Mouse (Mus musculus) hindbrain, embryonic 11.5 days (tissue): ENCODE results near the gene Bcl7a. TPM values are rescaled to one million over a fixed set of nuclear protein-coding genes. Genes with fewer than 3 reads are reported as not detected.

Experiments used
- ATAC-seq: fragments of 200-750 bp; cut with Nextera tagmentation; 2 replicates; pipeline ENCODE4 v1.8.0; 2017; ENCODE audit warnings: mild to moderate bottlenecking, moderate TSS enrichment, moderate library complexity; ENCODE audit not compliant: low FRiP score
- DNase-seq: peaks from one replicate; pipeline ENCODE4 v3.0.0-alpha.2; 2015; ENCODE audit warnings: low spot score
- H3K27ac ChIP-seq: fragments of 300-500 bp; sonication (generic); 2 replicates; pipeline ENCODE4 v1.5.1; 2014; ENCODE audit warnings: mild to moderate bottlenecking, low read depth, low read length
- H3K27me3 ChIP-seq: fragments of 300-500 bp; sonication (generic); 2 replicates; pipeline ENCODE4 v1.6.1; 2014; ENCODE audit warnings: mild to moderate bottlenecking, low read length, moderate library complexity, mixed read lengths; ENCODE audit not compliant: control insufficient read depth, insufficient read depth
- H3K36me3 ChIP-seq: fragments of 300-500 bp; sonication (generic); 2 replicates; pipeline ENCODE4 v1.6.1; 2014; ENCODE audit warnings: mild to moderate bottlenecking, low read length, moderate library complexity, mixed read lengths; ENCODE audit not compliant: control insufficient read depth, insufficient read depth
- H3K4me1 ChIP-seq: fragments of 300-500 bp; sonication (generic); replicated peaks from 2 replicates; pipeline ENCODE4 v1.6.1; 2014; ENCODE audit warnings: low read length, mixed read lengths; ENCODE audit not compliant: control insufficient read depth, insufficient read depth
- H3K4me2 ChIP-seq: fragments of 300-500 bp; sonication (generic); replicated peaks from 2 replicates; pipeline ENCODE4 v1.6.1; 2014; ENCODE audit warnings: mild to moderate bottlenecking, low read depth, low read length
- H3K4me3 ChIP-seq: fragments of 300-500 bp; sonication (generic); 2 replicates; pipeline ENCODE4 v1.5.1; 2014; ENCODE audit warnings: low read depth, low read length
- H3K9ac ChIP-seq: fragments of 300-500 bp; sonication (generic); 2 replicates; pipeline ENCODE4 v1.6.1; 2014; ENCODE audit warnings: low read depth, low read length
- H3K9me3 ChIP-seq: fragments of 300-500 bp; sonication (generic); 2 replicates; pipeline ENCODE4 v1.6.1; 2016; ENCODE audit warnings: low read length; ENCODE audit not compliant: control insufficient read depth
- WGBS: fragments of 180-500 bp; shearing (Covaris S2); extraction: QIAGEN DNeasy Blood & Tissue Kit; methylation state at CpG from one replicate; pipeline ENCODE4 v1.1.7; 2014; 5-methylcytosine and 5-hydroxymethylcytosine counted together
- polyA plus RNA-seq: library from polyadenylated mRNA; unstranded; fragments of >200 nt; fragmentation: Nextera tagmentation; extraction: Ambion mirVana; gene quantifications from 2 replicates; pipeline ENCODE4 v1.2.1, GENCODE M21; 2014

The Bcl7a gene
- polyA plus RNA-seq, 1 experiment from 2014 or later, result 63.7 TPM

DNA sequence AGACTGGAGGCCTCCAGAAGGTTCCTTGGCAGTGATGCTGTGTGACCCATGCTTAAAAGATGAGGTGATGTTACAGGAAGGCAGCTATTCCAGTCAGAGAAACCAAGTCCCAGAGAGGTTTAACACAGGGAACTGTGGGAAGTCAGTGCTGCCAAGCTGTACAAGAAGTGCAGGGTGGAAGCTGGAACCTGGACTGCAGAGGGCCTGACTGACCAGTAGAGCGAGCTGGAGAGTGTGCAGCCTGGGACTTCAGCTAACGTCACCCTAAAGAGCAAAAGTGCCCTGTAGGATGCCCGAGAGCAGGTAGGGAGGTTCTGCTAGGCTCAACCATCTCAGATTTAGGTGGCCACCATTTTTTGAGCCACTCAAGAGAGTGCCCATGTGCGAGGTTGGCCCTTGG is 19.3 kb downstream of the Bcl7a start:
- no peak for DNase-seq
- WGBS, result 90% methylated on average over 4 of the region's 4 CpGs
- no peak overlapping the region for H3K4me2 ChIP-seq
- H3K9ac ChIP-seq, result no peak overlapping the region
- H3K9me3 ChIP-seq, result no peaks in the 10 kb centered on the region
- peaks cover 21% of the 10 kb centered on the region; the same call in 1 of the 2 replicates for H3K36me3 ChIP-seq
- no peak for ATAC-seq
- H3K4me1 ChIP-seq, result no peaks in the 10 kb centered on the region
- H3K27me3 ChIP-seq, result no peaks in the 10 kb centered on the region
- H3K27ac ChIP-seq, result no peak overlapping the region
- H3K4me3 ChIP-seq, result no peak overlapping the region

DNA sequence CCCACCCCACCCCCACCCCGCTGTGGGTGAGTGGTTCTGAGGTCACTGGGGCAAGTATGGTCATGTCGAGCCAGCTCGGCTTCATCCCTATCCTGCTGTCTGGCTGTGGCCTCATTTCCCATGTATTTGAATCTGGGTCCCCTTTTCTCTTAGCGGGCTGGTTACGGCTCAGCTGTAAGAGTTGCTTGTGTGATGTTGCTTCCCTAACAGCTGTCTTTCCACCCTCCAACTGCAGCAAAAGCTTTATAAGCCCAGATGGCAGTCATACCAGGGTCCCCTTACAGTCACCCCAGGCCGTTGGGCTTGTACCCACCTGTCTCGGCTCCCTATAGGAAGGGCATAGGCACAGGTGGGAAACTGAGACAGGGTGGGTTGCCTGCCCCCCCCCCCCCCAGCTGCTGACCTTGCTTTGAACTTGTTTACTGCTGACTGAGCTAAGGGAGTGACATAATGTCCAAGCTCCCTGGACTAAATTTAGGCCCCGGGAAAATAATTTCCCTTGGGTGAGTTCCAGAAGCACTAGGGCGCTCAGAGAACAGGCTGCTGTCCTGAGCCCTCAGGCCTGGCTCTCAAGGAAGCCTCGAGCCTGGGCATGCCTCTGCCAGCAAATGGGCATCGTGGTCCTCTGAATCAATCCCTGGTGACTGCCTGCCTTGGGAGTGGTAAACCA is 20.8 kb downstream of the Bcl7a start:
- 89% methylated on average over 8 of the region's 11 CpGs for WGBS
- no peak overlapping the region for H3K4me2 ChIP-seq
- no peaks in the 10 kb centered on the region for H3K27me3 ChIP-seq
- no peaks in the 10 kb centered on the region for H3K9me3 ChIP-seq
- ATAC-seq, result no peak
- no peak overlapping the region for H3K9ac ChIP-seq
- no peak for DNase-seq
- H3K27ac ChIP-seq, result no peak overlapping the region
- H3K4me1 ChIP-seq, result no peaks in the 10 kb centered on the region
- H3K4me3 ChIP-seq, result no peak overlapping the region
- peaks cover 16% of the 10 kb centered on the region; the same call in 1 of the 2 replicates for H3K36me3 ChIP-seq

- Histone ChIP-seq H3K9ac (no peak overlapping the region), H3K9me3 (no peaks in the 10 kb centered on the region), H3K4me1 (no peaks in the 10 kb centered on the region), H3K4me2 (no peak overlapping the region), H3K27me3 (no peaks in the 10 kb centered on the region), H3K36me3 (peaks cover 34% of the 10 kb centered on the region), H3K4me3 (no peak overlapping the region), H3K27ac (no peak overlapping the region)
- peak; percentile 76 for DNase-seq
- WGBS, result 79% methylated on average over 13 of the region's 13 CpGs
- no peak for ATAC-seq
Observed at GRCm38 (mm10) chr5:123368869-123369488, 25.3 kb downstream of the Bcl7a start.

DNA sequence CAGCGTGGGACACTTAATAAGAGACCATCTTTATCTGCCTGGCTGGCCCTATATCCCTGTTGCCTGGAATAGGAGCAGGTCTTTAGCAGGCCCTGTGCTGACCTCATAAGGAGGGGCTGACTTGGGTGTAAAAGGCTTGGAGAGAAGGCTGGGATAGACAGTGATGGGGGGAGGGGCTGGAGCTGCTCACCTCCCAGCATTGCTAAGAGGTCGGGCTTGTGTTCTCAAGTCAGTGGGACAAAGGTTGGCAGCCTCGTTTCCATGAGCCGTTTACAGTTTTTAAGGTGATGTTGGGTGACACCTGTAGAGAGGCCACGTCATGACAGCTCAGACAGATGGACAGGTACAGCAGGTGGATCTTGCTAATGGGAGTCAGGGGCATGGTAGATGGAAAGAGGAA is 26.4 kb downstream of the Bcl7a start:
- Histone ChIP-seq H3K4me1 (no peaks in the 10 kb centered on the region), H3K27me3 (no peaks in the 10 kb centered on the region), H3K4me2 (no peak overlapping the region), H3K9me3 (no peaks in the 10 kb centered on the region), H3K4me3 (no peak overlapping the region), H3K27ac (0 out of 2 replicates have a peak overlapping the region, but pooled peaks have one; percentile 24), H3K36me3 (peaks cover 31% of the 10 kb centered on the region), H3K9ac (no peak overlapping the region)
- ATAC-seq (no peak), DNase-seq (no peak)
- 93% methylated on average over 5 of the region's 5 CpGs for WGBS

DNA sequence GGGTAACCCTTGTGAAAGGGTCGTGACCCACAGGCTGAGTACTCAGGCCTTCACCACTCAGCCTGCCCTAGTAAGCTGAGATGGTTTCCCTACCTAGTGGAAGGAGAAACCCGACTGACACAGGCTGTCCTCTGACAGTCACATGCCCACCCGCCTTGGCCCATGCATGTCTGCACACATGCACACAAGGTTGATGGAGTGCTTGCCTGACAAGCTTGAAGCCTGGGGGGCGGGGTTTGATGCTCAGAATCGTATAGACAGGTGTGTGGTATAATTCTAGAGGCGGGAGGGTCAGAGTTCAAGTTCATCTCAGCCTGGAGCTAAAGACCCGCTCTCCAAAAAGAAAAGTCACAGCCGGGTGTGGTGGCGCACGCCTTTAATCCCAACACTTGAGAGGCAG is 31.6 kb downstream of the Bcl7a start:
- H3K27ac ChIP-seq, result no peak overlapping the region
- H3K4me2 ChIP-seq, result no peak overlapping the region
- peaks cover 16% of the 10 kb centered on the region for H3K36me3 ChIP-seq
- no peak overlapping the region for H3K9ac ChIP-seq
- WGBS, result 93% methylated on average over 10 of the region's 10 CpGs
- ATAC-seq, result no peak
- no peaks in the 10 kb centered on the region for H3K27me3 ChIP-seq
- H3K9me3 ChIP-seq, result no peaks in the 10 kb centered on the region
- H3K4me1 ChIP-seq, result no peaks in the 10 kb centered on the region
- no peak overlapping the region for H3K4me3 ChIP-seq
- no peak for DNase-seq

- no peak overlapping the region for H3K4me2 ChIP-seq
- H3K4me1 ChIP-seq, result no peaks in the 10 kb centered on the region
- H3K9me3 ChIP-seq, result no peaks in the 10 kb centered on the region
- no peak overlapping the region for H3K4me3 ChIP-seq
- H3K27me3 ChIP-seq, result no peaks in the 10 kb centered on the region
- DNase-seq, result no peak
- H3K27ac ChIP-seq, result no peak overlapping the region
- ATAC-seq, result no peak
- peaks cover 12% of the 10 kb centered on the region for H3K36me3 ChIP-seq
- 94% methylated on average over 6 of the region's 6 CpGs for WGBS
- no peak overlapping the region for H3K9ac ChIP-seq
Observed at GRCm38 (mm10) chr5:123375793-123376452, 32.3 kb downstream of the Bcl7a start.

DNA sequence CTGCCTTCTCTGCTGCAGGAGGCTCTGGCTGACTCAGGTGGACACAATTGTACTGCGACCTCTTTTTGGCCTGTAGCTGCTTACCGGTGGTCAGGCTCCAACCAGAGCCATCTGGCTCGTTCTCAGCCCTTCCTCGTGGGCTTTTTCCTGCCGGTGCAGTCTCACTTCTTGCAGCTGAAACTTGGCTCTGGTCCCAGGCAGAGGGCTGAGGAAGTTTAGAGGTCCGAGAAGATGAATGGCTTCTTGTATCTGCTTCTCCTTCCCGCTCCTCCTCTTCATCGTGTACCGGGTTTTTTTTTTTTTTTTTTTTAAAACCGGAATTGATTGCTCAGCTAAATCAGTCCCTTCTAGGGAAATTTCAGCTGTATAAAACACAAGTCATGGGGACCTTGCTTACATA is 32.9 kb downstream of the Bcl7a start:
- Histone ChIP-seq H3K27ac (no peak overlapping the region), H3K9me3 (no peaks in the 10 kb centered on the region), H3K9ac (no peak overlapping the region), H3K4me2 (no peak overlapping the region), H3K4me3 (no peak overlapping the region), H3K27me3 (no peaks in the 10 kb centered on the region), H3K4me1 (no peaks in the 10 kb centered on the region), H3K36me3 (peaks cover 9% of the 10 kb centered on the region)
- no peak for DNase-seq
- no peak for ATAC-seq
- 72% methylated on average over 10 of the region's 10 CpGs for WGBS

GRCm38 (mm10) chr5:123377120-123377955 is 33.7 kb downstream of the Bcl7a start:
- DNase-seq (peak; percentile 86), ATAC-seq (no peak)
- no peaks in the 10 kb centered on the region for H3K27me3 ChIP-seq
- H3K36me3 ChIP-seq, result peaks cover 7% of the 10 kb centered on the region
- H3K9me3 ChIP-seq, result no peaks in the 10 kb centered on the region
- H3K4me1 ChIP-seq, result no peaks in the 10 kb centered on the region
- WGBS, result 69% methylated on average over 15 of the region's 15 CpGs
- no peak overlapping the region for H3K27ac ChIP-seq
- H3K4me2 ChIP-seq, result no peak overlapping the region
- no peak overlapping the region for H3K4me3 ChIP-seq
- no peak overlapping the region for H3K9ac ChIP-seq
